Mouse (Mus musculus) kidney, embryonic 16.5 days (tissue): ENCODE measurements around the gene Nos1. TPM values are rescaled to one million over a fixed set of nuclear protein-coding genes. Genes with fewer than 3 reads are reported as not detected.
A peak's percentile ranks its signal among the peaks of the same experiment; 100 is the strongest.

Experiments used
- ATAC-seq: fragments of 200-750 bp; cut with Nextera tagmentation; 2 replicates; pipeline ENCODE4 v1.8.0; 2017; ENCODE audit warnings: moderate TSS enrichment; ENCODE audit not compliant: low FRiP score, low TSS enrichment
- H3K27ac ChIP-seq: fragments of 300-500 bp; sonication (generic); 2 replicates; pipeline ENCODE4 v1.5.1; 2014; ENCODE audit warnings: low read length
- H3K27me3 ChIP-seq: fragments of 300-500 bp; sonication (generic); 2 replicates; pipeline ENCODE4 v1.6.1; 2014; ENCODE audit warnings: low read length, control low read depth, mixed read lengths; ENCODE audit not compliant: insufficient read depth
- H3K36me3 ChIP-seq: fragments of 300-500 bp; sonication (generic); 2 replicates; pipeline ENCODE4 v1.6.1; 2014; ENCODE audit warnings: low read length, control low read depth, mixed read lengths; ENCODE audit not compliant: insufficient read depth
- H3K4me1 ChIP-seq: fragments of 300-500 bp; sonication (generic); 2 replicates; pipeline ENCODE4 v1.6.1; 2014; ENCODE audit warnings: low read length, control low read depth, mixed read lengths; ENCODE audit not compliant: insufficient read depth
- H3K4me2 ChIP-seq: fragments of 300-500 bp; sonication (generic); replicated peaks from 2 replicates; pipeline ENCODE4 v1.6.1; 2014; ENCODE audit warnings: low read depth, low read length
- H3K4me3 ChIP-seq: fragments of 300-500 bp; sonication (generic); 2 replicates; pipeline ENCODE4 v1.5.1; 2014; ENCODE audit warnings: mild to moderate bottlenecking, low read length
- H3K9ac ChIP-seq: fragments of 300-500 bp; sonication (generic); replicated peaks from 2 replicates; pipeline ENCODE4 v1.6.1; 2014; ENCODE audit warnings: low read length
- H3K9me3 ChIP-seq: fragments of 300-500 bp; sonication (generic); 2 replicates; pipeline ENCODE4 v1.6.1; 2016; ENCODE audit warnings: low read length, control low read depth
- WGBS: fragments of 180-500 bp; shearing (Covaris S2); extraction: QIAGEN DNeasy Blood & Tissue Kit; methylation state at CpG from one replicate; pipeline ENCODE4 v1.1.7; 2014; 5-methylcytosine and 5-hydroxymethylcytosine counted together
- polyA plus RNA-seq: library from polyadenylated mRNA; unstranded; fragments of >200 nt; fragmentation: Nextera tagmentation; extraction: Ambion mirVana; gene quantifications from 2 replicates; pipeline ENCODE4 v1.2.1, GENCODE M21; 2015

Nos1 gene
- polyA plus RNA-seq, 1 experiment from 2014 or later = 1.1 TPM

GRCm38 (mm10) chr5:117964750-117965149 lies 183.9 kb downstream of the Nos1 start:
- no peak overlapping the region for H3K4me2 ChIP-seq
- no peaks in the 10 kb centered on the region; the same call in 1 of the 2 replicates for H3K9me3 ChIP-seq
- H3K36me3 ChIP-seq = no peaks in the 10 kb centered on the region
- H3K4me1 ChIP-seq = peaks cover 28% of the 10 kb centered on the region
- no peak for ATAC-seq
- H3K4me3 ChIP-seq = no peak overlapping the region
- H3K9ac ChIP-seq = no peak overlapping the region
- H3K27me3 ChIP-seq = no peaks in the 10 kb centered on the region
- H3K27ac ChIP-seq = no peak overlapping the region
- WGBS = 39% methylated on average over 9 of the region's 9 CpGs

GRCm38 (mm10) chr5:117966956-117967355 lies 186.1 kb downstream of the Nos1 start:
- WGBS = 43% methylated on average over 9 of the region's 9 CpGs
- no peak for ATAC-seq
- Histone ChIP-seq H3K9me3 (no peaks in the 10 kb centered on the region; the same call in 1 of the 2 replicates), H3K4me1 (peaks cover 28% of the 10 kb centered on the region), H3K9ac (no peak overlapping the region), H3K36me3 (no peaks in the 10 kb centered on the region), H3K27me3 (no peaks in the 10 kb centered on the region), H3K4me3 (no peak overlapping the region), H3K4me2 (no peak overlapping the region), H3K27ac (peak overlapping the region; percentile 30; the same call in 1 of the 2 replicates)

DNA sequence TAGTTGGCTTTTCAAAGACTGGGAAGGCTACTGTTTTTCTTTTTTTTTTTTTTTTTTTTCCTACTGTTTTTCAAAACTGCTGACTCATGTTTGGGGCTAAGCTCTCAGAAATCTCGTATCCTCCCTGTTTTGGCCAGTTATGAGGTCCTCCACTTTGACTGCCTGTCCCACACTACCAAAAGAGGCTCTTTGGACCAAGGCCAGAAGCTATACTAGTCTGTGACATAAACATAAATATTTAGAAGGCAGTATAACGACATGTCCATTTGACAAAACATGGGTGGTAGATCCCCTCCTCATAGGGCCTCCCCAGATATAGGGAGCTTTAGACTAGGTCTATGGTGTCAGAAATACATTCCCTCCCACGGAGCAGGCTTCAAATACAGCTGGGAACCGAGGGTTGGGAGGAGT lies 186.8 kb downstream of the Nos1 start:
- H3K4me1 ChIP-seq = peaks cover 28% of the 10 kb centered on the region
- H3K4me3 ChIP-seq = no peak overlapping the region
- no peaks in the 10 kb centered on the region; the same call in 1 of the 2 replicates for H3K9me3 ChIP-seq
- 25% methylated on average over 4 of the region's 4 CpGs for WGBS
- no peak overlapping the region for H3K4me2 ChIP-seq
- ATAC-seq = peak; percentile 88
- no peak overlapping the region for H3K9ac ChIP-seq
- no peaks in the 10 kb centered on the region for H3K36me3 ChIP-seq
- no peaks in the 10 kb centered on the region for H3K27me3 ChIP-seq
- peak overlapping the region; percentile 59; the same call in 1 of the 2 replicates for H3K27ac ChIP-seq

DNA sequence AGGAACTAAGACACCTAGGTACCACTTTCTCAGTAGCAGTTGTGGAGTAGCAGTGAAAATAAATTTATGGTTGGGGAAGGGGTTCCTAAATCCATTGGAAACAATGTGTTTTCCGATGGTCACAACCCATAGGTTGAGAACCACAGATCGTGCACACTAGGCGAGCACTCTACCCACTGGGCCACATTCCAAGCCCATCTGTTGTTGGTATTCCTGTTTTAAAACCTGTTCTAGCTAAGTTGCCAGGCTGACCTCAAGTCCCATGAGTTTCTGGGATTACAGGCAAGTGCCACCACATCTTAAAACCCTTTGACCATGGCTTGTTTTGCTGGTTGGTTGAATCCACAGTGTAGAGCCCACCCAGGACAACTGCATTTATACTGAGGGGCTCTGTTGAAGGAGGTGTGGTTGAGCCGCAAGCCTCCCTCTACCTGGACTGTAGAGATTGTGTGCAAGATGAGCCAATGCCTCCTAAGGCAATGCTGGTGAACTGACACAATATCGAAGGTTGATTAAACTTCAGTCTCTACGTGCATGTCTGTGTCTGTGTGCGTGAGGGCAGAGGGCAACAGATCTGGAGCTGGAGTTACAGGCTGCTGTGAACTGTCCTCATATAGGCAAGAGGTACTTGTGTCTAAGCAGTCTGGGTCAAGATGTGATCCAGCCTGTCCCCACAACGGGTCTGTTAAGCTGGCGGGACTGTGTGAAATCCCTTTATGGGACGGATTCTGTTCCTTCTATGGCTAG lies 189.0 kb downstream of the Nos1 start:
- Histone ChIP-seq H3K27ac (no peak overlapping the region), H3K4me2 (no peak overlapping the region), H3K9ac (no peak overlapping the region), H3K36me3 (no peaks in the 10 kb centered on the region), H3K27me3 (no peaks in the 10 kb centered on the region), H3K9me3 (no peaks in the 10 kb centered on the region; the same call in 1 of the 2 replicates), H3K4me3 (no peak overlapping the region), H3K4me1 (peaks cover 15% of the 10 kb centered on the region)
- WGBS = 87% methylated on average over 10 of the region's 10 CpGs
- ATAC-seq = no peak

DNA sequence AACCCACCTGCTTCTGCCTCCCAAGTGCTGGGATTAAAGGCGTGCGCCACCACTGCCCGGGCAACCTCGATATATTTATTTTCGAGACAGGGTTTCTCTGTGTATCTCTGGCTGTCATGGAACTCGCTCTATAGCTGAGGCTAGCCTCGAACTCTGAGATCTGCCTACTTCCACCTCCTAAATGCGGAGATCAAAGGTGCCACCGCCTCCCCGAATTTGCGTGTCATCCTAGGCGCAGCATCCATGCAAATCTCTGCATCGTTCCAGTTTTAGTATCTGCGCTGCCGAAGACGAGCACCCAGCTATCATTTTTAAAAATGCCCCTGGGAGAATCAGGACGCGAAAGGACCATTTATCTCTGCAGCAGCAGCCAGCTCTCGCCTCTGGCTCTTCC lies 195.4 kb downstream of the Nos1 start:
- 0 out of 2 replicates have a peak overlapping the region, but pooled peaks have one; percentile 22 for H3K9ac ChIP-seq
- 22% methylated on average over 19 of the region's 19 CpGs for WGBS
- peak overlapping the region; percentile 85 for H3K4me2 ChIP-seq
- H3K9me3 ChIP-seq = no peaks in the 10 kb centered on the region
- ATAC-seq = no peak
- peak overlapping the region; percentile 94 for H3K4me3 ChIP-seq
- H3K36me3 ChIP-seq = peaks cover 15% of the 10 kb centered on the region
- no peaks in the 10 kb centered on the region for H3K27me3 ChIP-seq
- no peak overlapping the region for H3K27ac ChIP-seq
- H3K4me1 ChIP-seq = peaks cover 21% of the 10 kb centered on the region

DNA sequence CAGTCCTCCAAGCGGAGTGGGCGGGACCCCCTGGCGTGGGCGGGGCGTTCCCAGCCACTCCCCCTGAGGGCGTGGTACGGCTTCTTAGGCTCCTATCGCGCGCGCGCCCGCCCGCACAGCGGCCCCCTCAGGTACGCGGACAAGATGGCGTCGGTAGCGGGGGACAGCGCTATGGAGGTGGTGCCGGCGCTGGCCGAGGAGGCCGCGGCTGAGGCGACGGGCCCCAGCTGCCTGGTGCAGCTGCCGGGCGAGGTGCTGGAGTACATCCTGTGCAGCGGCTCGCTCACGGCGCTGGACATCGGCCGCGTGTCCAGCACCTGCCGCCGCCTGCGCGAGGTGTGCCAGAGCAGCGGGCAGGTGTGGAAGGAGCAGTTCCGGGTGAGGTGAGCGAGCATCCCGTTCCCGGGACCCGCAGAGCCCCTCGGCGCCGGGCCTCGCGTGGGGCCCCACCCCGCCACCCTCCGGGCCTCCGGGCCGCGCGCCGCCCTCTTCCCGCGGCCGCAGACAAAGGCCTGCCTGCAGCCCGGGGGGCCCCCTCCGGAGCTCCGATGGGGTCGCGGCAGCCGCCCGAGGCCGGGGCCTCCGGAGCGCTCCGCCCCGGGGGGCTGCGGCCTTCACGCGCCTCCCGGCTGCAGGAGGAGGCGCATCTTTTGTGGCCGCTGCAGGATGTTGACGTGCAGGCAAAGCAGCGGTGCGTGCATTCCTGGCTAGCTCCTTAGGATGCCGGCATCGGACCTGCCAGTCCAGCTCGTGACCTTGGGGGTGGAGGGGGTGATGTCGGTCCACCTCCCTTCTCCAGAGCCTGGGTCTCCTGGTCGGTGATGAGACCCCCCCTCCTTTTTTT lies 196.0 kb downstream of the Nos1 start, which contains the start of gene Fbxo21:
TSS of gene Fbxo21 (plus strand) at position 74 of the 844 bp plus-strand sequence.
- H3K27me3 ChIP-seq = no peaks in the 10 kb centered on the region
- peak within 1 kb of the TSS; percentile 68 for H3K27ac ChIP-seq
- H3K36me3 ChIP-seq = peaks cover 17% of the 10 kb centered on the region
- WGBS = under 1% methylated on average over 86 of the region's 88 CpGs
- peak within 1 kb of the TSS; percentile 94 for H3K4me3 ChIP-seq
- peak within 1 kb of the TSS; percentile 95 for H3K9ac ChIP-seq
- no peaks in the 10 kb centered on the region for H3K9me3 ChIP-seq
- peak within 1 kb of the TSS; percentile 85 for H3K4me2 ChIP-seq
- peaks cover 21% of the 10 kb centered on the region for H3K4me1 ChIP-seq
- peak; percentile 90 for ATAC-seq

GRCm38 (mm10) chr5:117977501-117978158 lies 196.8 kb downstream of the Nos1 start:
- 3% methylated on average over 27 of the region's 30 CpGs for WGBS
- Histone ChIP-seq H3K27me3 (no peaks in the 10 kb centered on the region), H3K9ac (peak overlapping the region; percentile 95), H3K36me3 (peaks cover 22% of the 10 kb centered on the region), H3K27ac (no peak overlapping the region), H3K9me3 (no peaks in the 10 kb centered on the region), H3K4me3 (peak overlapping the region; percentile 94), H3K4me2 (peak overlapping the region; percentile 85), H3K4me1 (peaks cover 21% of the 10 kb centered on the region)
- no peak for ATAC-seq

- no peaks in the 10 kb centered on the region for H3K9me3 ChIP-seq
- WGBS = 42% methylated on average over 17 of the region's 17 CpGs
- H3K4me1 ChIP-seq = peaks cover 21% of the 10 kb centered on the region
- peak overlapping the region; percentile 95 for H3K9ac ChIP-seq
- no peak for ATAC-seq
- H3K36me3 ChIP-seq = peaks cover 28% of the 10 kb centered on the region
- H3K4me3 ChIP-seq = peak overlapping the region; percentile 94
- 0 out of 2 replicates have a peak overlapping the region, but pooled peaks have one; percentile 16 for H3K27ac ChIP-seq
- no peaks in the 10 kb centered on the region for H3K27me3 ChIP-seq
- peak overlapping the region; percentile 85 for H3K4me2 ChIP-seq
Measured at GRCm38 (mm10) chr5:117978159-117978697, 197.4 kb downstream of the Nos1 start.

- Histone ChIP-seq H3K4me3 (no peak overlapping the region), H3K9me3 (no peaks in the 10 kb centered on the region), H3K4me2 (no peak overlapping the region), H3K27ac (no peak overlapping the region), H3K9ac (no peak overlapping the region), H3K4me1 (peaks cover 21% of the 10 kb centered on the region), H3K36me3 (peaks cover 33% of the 10 kb centered on the region), H3K27me3 (no peaks in the 10 kb centered on the region)
- ATAC-seq = no peak
- WGBS = 60% methylated on average over 5 of the region's 5 CpGs
Measured at GRCm38 (mm10) chr5:117979082-117979481, 198.2 kb downstream of the Nos1 start.
